Mouse (Mus musculus): ENCODE measurements at regions not wholly inside any gene's neighbourhood (a gene's known extent, or its start where the extent isn't known, plus 50 kb on each side); places are given as distances from the start of the nearest gene placed in this dataset.
"Not testable (repeated sequence)": the region's sequence is repeated elsewhere in the genome, so short reads cannot be mapped to it uniquely, and the experiment has no call there.

- in situ Hi-C loops (cut with MboI, MseI): no loop called here
Measured at GRCm38 (mm10) chr12:113423736-113424597, 65.3 kb upstream of the Adam6b start.

GRCm38 (mm10) chr12:113424598-113425208 is 64.6 kb upstream of the Adam6b start:
- in situ Hi-C loops (cut with MboI, MseI): not testable (repeated sequence)

GRCm38 (mm10) chr12:113425209-113426070 is 63.9 kb upstream of the Adam6b start:
- in situ Hi-C loops (cut with MboI, MseI): no loop called here

GRCm38 (mm10) chr12:113426636-113427035 is 62.7 kb upstream of the Adam6b start:
- in situ Hi-C loops (cut with MboI, MseI): no loop called here

- in situ Hi-C loops (cut with MboI, MseI): no loop called here
Measured at GRCm38 (mm10) chr12:113427339-113427738, 62.0 kb upstream of the Adam6b start.

- in situ Hi-C loops (cut with MboI, MseI): no loop called here
Measured at GRCm38 (mm10) chr12:113428461-113428860, 60.9 kb upstream of the Adam6b start.

- in situ Hi-C loops (cut with MboI, MseI): no loop called here
Measured at GRCm38 (mm10) chr12:113428901-113429300, 60.4 kb upstream of the Adam6b start.

GRCm38 (mm10) chr12:113430340-113430739 is 59.0 kb upstream of the Adam6b start:
- in situ Hi-C loops (cut with MboI, MseI): loop anchor here (10.0 kb wide), 1 partner anchor 636 kb away; no protein-coding TSS in a partner anchor
